In the genomic region with DNA sequence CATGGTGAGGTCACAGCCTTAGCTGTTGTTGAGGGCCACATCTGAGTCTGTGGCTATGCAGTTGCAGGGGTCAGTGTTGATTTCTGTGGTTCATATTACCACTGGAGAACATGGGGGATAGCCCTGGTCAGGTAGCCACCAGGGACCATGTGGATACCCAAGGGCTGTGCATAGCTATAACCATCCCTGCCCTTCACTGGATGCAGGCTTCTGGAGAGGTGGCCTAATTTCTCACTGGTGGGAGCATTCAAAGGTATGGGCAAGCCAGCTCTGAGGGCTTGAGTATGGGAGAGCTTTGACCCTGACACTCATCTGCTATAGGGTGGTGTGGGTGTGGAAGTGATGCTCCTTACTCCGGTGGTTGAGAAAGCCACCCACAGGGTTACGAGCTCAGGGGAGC, we compare ENCODE assay signal across 23 mouse cellular contexts.
"Had no signal": no experiment of that assay in that cellular context is flagged by ENCODE, and none has a peak within 500 bp of the region (broad histone marks: within the 10 kb centered on the region; RNA-seq: fewer than 3 reads in every experiment).

No protein-coding gene starts in this region.

- ATAC-seq: liver, embryonic 12.5 days; midbrain, embryonic 16.5 days had no signal

- H3K4me3 ChIP-seq: limb, embryonic 10.5 days; limb, embryonic 13.5 days; liver, embryonic 12.5 days; liver, embryonic 15.5 days; lung, embryonic 15.5 days; megakaryocyte, embryonic 14.5 days; midbrain, embryonic 10.5 days; neural tube, embryonic 12.5 days; neural tube, embryonic 15.5 days; stomach, embryonic 15.5 days had no signal

- H3K27me3 ChIP-seq: limb, embryonic 13.5 days; liver, embryonic 12.5 days; liver, embryonic 15.5 days; lung, embryonic 15.5 days; megakaryocyte, embryonic 14.5 days; neural tube, embryonic 12.5 days; neural tube, embryonic 15.5 days; stomach, embryonic 15.5 days had no signal

- H3K9me3 ChIP-seq: limb, embryonic 10.5 days; limb, embryonic 13.5 days; liver, embryonic 12.5 days; liver, embryonic 15.5 days; lung, embryonic 15.5 days; midbrain, embryonic 10.5 days; neural tube, embryonic 12.5 days; neural tube, embryonic 15.5 days; stomach, embryonic 15.5 days had no signal

- H3K4me2 ChIP-seq: limb, embryonic 13.5 days; liver, embryonic 12.5 days; liver, embryonic 15.5 days; lung, embryonic 15.5 days; neural tube, embryonic 12.5 days; neural tube, embryonic 15.5 days; stomach, embryonic 15.5 days had no signal

- H3K27ac ChIP-seq: limb, embryonic 10.5 days; limb, embryonic 13.5 days; liver, embryonic 12.5 days; liver, embryonic 15.5 days; lung, embryonic 15.5 days; midbrain, embryonic 10.5 days; neural tube, embryonic 12.5 days; neural tube, embryonic 15.5 days; stomach, embryonic 15.5 days had no signal

- DNase-seq: kidney, adult 9 months; kidney, postnatal 14 days; kidney, postnatal 4 days; liver; lung, adult 18-20 months; lung, postnatal 10 days; lung, postnatal 36 days; right cerebral cortex, adult 18-20 months; right cerebral cortex, postnatal 14 days; right cerebral cortex, postnatal 4 days; thymus, adult 18-20 months; thymus, postnatal 36 days had no signal

- H3K4me1 ChIP-seq: limb, embryonic 10.5 days; limb, embryonic 13.5 days; liver, embryonic 12.5 days; liver, embryonic 15.5 days; lung, embryonic 15.5 days; megakaryocyte, embryonic 14.5 days; midbrain, embryonic 10.5 days; neural tube, embryonic 12.5 days; neural tube, embryonic 15.5 days; stomach, embryonic 15.5 days had no signal

- H3K9ac ChIP-seq: limb, embryonic 13.5 days; liver, embryonic 12.5 days; liver, embryonic 15.5 days; lung, embryonic 15.5 days; neural tube, embryonic 12.5 days; neural tube, embryonic 15.5 days; stomach, embryonic 15.5 days had no signal

- H3K36me3 ChIP-seq: limb, embryonic 10.5 days; limb, embryonic 13.5 days; liver, embryonic 12.5 days; liver, embryonic 15.5 days; lung, embryonic 15.5 days; midbrain, embryonic 10.5 days; neural tube, embryonic 12.5 days; neural tube, embryonic 15.5 days; stomach, embryonic 15.5 days had no signal
